Mouse (Mus musculus) embryonic facial prominence, embryonic 10.5 days (tissue): ENCODE results near the gene Mplkip. TPM values are rescaled to one million over a fixed set of nuclear protein-coding genes. Genes with fewer than 3 reads are reported as not detected.

Experiments
- DNase-seq: peaks from one replicate; pipeline ENCODE4 v3.0.0-alpha.2; 2017; ENCODE audit warnings: low spot score
- H3K27ac ChIP-seq: fragments of 300-500 bp; sonication (generic); replicated peaks from 2 replicates; pipeline ENCODE4 v1.5.1; 2016; ENCODE audit warnings: mild to moderate bottlenecking
- H3K27me3 ChIP-seq: fragments of 300-500 bp; sonication (generic); replicated peaks from 2 replicates; pipeline ENCODE4 v1.6.1; 2016; ENCODE audit warnings: low read depth, mild to moderate bottlenecking; ENCODE audit not compliant: poor library complexity, severe bottlenecking
- H3K36me3 ChIP-seq: fragments of 300-500 bp; sonication (generic); replicated peaks from 2 replicates; pipeline ENCODE4 v1.6.1; 2016; ENCODE audit warnings: mild to moderate bottlenecking, moderate library complexity
- H3K4me1 ChIP-seq: fragments of 300-500 bp; sonication (generic); 2 replicates; pipeline ENCODE4 v1.6.1; 2016
- H3K4me3 ChIP-seq: fragments of 300-500 bp; sonication (generic); 2 replicates; pipeline ENCODE4 v1.5.1; 2016; ENCODE audit warnings: mild to moderate bottlenecking, moderate library complexity
- H3K9me3 ChIP-seq: fragments of 300-500 bp; sonication (generic); 2 replicates; pipeline ENCODE4 v1.6.1; 2016; ENCODE audit warnings: mild to moderate bottlenecking
- WGBS: fragments of 180-500 bp; shearing (Covaris S2); methylation state at CpG from one replicate; pipeline ENCODE4 v1.1.7; 2016; 5-methylcytosine and 5-hydroxymethylcytosine counted together
- polyA plus RNA-seq: library from polyadenylated mRNA; unstranded; fragments of >200 nt; fragmentation: Nextera tagmentation; extraction: Ambion mirVana; gene quantifications from 2 replicates; pipeline ENCODE4 v1.2.1, GENCODE M21; 2016

The Mplkip gene
- 49.4 and 53.2 TPM in 2 replicates for polyA plus RNA-seq

GRCm38 (mm10) chr13:17694911-17695699 is at the start of gene Mplkip, which contains the start of gene Sugct:
TSS of gene Mplkip (plus strand) at chr13:17695192.
TSS of gene Sugct (minus strand) at chr13:17695553.
- Histone ChIP-seq H3K36me3 (0 out of 2 replicates have a peak, but pooled peaks cover 6% of the 10 kb centered on the region), H3K27ac (peak within 1 kb of the TSS; percentile 94), H3K27me3 (no peaks in the 10 kb centered on the region), H3K4me1 (peaks cover 11% of the 10 kb centered on the region), H3K4me3 (peak within 1 kb of the TSS; percentile 84), H3K9me3 (no peaks in the 10 kb centered on the region)
- DNase-seq = peak; percentile 100
- under 1% methylated on average over 66 of the region's 66 CpGs for WGBS

- DNase-seq = no peak
- WGBS = 87% methylated on average over 1 of the region's 1 CpGs
- Histone ChIP-seq H3K36me3 (no peaks in the 10 kb centered on the region), H3K4me1 (no peaks in the 10 kb centered on the region), H3K9me3 (no peaks in the 10 kb centered on the region), H3K4me3 (no peak overlapping the region), H3K27ac (no peak overlapping the region), H3K27me3 (no peaks in the 10 kb centered on the region)
Measured at GRCm38 (mm10) chr13:17667380-17667779, 27.6 kb upstream of the Mplkip start.

- H3K4me1 ChIP-seq = no peaks in the 10 kb centered on the region
- H3K27me3 ChIP-seq = no peaks in the 10 kb centered on the region
- 77% methylated on average over 1 of the region's 1 CpGs for WGBS
- no peak overlapping the region for H3K4me3 ChIP-seq
- no peaks in the 10 kb centered on the region for H3K9me3 ChIP-seq
- H3K27ac ChIP-seq = no peak overlapping the region
- no peaks in the 10 kb centered on the region for H3K36me3 ChIP-seq
- no peak for DNase-seq
Measured at GRCm38 (mm10) chr13:17671122-17671521, 23.9 kb upstream of the Mplkip start.

GRCm38 (mm10) chr13:17689461-17689860 is 5.5 kb upstream of the Mplkip start:
- H3K9me3 ChIP-seq = no peaks in the 10 kb centered on the region
- H3K27ac ChIP-seq = no peak overlapping the region
- no peaks in the 10 kb centered on the region for H3K36me3 ChIP-seq
- no peaks in the 10 kb centered on the region for H3K4me1 ChIP-seq
- H3K4me3 ChIP-seq = no peak overlapping the region
- no peaks in the 10 kb centered on the region for H3K27me3 ChIP-seq
- DNase-seq = no peak

- H3K4me3 ChIP-seq = no peak overlapping the region
Measured at GRCm38 (mm10) chr13:17690686-17691085, 4.3 kb upstream of the Mplkip start.

GRCm38 (mm10) chr13:17691436-17691835 is 3.6 kb upstream of the Mplkip start:
- H3K4me1 ChIP-seq = peaks cover 5% of the 10 kb centered on the region
- no peak for DNase-seq
- no peak overlapping the region for H3K27ac ChIP-seq
- no peaks in the 10 kb centered on the region for H3K9me3 ChIP-seq
- no peak overlapping the region for H3K4me3 ChIP-seq
- WGBS = 63% methylated on average over 1 of the region's 1 CpGs
- H3K36me3 ChIP-seq = no peaks in the 10 kb centered on the region
- no peaks in the 10 kb centered on the region for H3K27me3 ChIP-seq

More at GRCm38 (mm10) chr13:17690686-17691085, 4.3 kb upstream of the Mplkip start:
- H3K4me1 ChIP-seq = no peaks in the 10 kb centered on the region
- no peak for DNase-seq
- H3K9me3 ChIP-seq = no peaks in the 10 kb centered on the region
- no peaks in the 10 kb centered on the region for H3K36me3 ChIP-seq
- H3K27me3 ChIP-seq = no peaks in the 10 kb centered on the region
- H3K27ac ChIP-seq = no peak overlapping the region

- DNase-seq = no peak
- 75% methylated on average over 5 of the region's 5 CpGs for WGBS
- Histone ChIP-seq H3K4me1 (peaks cover 11% of the 10 kb centered on the region), H3K4me3 (peak overlapping the region; percentile 84), H3K27ac (no peak overlapping the region), H3K36me3 (0 out of 2 replicates have a peak, but pooled peaks cover 6% of the 10 kb centered on the region), H3K27me3 (no peaks in the 10 kb centered on the region), H3K9me3 (no peaks in the 10 kb centered on the region)
Measured at GRCm38 (mm10) chr13:17693816-17694215, 1.2 kb upstream of the Mplkip start.

- Histone ChIP-seq H3K4me1 (peaks cover 11% of the 10 kb centered on the region), H3K36me3 (0 out of 2 replicates have a peak, but pooled peaks cover 6% of the 10 kb centered on the region), H3K27me3 (no peaks in the 10 kb centered on the region), H3K27ac (peak overlapping the region; percentile 94), H3K4me3 (peak overlapping the region; percentile 84), H3K9me3 (no peaks in the 10 kb centered on the region)
- WGBS = under 1% methylated on average over 24 of the region's 25 CpGs
- no peak for DNase-seq
Measured at GRCm38 (mm10) chr13:17694414-17694813, 578 bp upstream of the Mplkip start.

- H3K4me3 ChIP-seq = peak overlapping the region; percentile 84
- 14% methylated on average over 7 of the region's 7 CpGs for WGBS
- no peak for DNase-seq
- 0 out of 2 replicates have a peak, but pooled peaks cover 8% of the 10 kb centered on the region for H3K36me3 ChIP-seq
- peak overlapping the region; percentile 94 for H3K27ac ChIP-seq
- peaks cover 11% of the 10 kb centered on the region for H3K4me1 ChIP-seq
- no peaks in the 10 kb centered on the region for H3K9me3 ChIP-seq
- H3K27me3 ChIP-seq = no peaks in the 10 kb centered on the region
Measured at GRCm38 (mm10) chr13:17695898-17696580, 1.0 kb downstream of the Mplkip start.

- no peaks in the 10 kb centered on the region for H3K9me3 ChIP-seq
- H3K4me3 ChIP-seq = no peak overlapping the region
- peaks cover 13% of the 10 kb centered on the region for H3K36me3 ChIP-seq
- no peak for DNase-seq
- H3K4me1 ChIP-seq = peaks cover 11% of the 10 kb centered on the region
- H3K27me3 ChIP-seq = no peaks in the 10 kb centered on the region
- 87% methylated on average over 3 of the region's 3 CpGs for WGBS
- no peak overlapping the region for H3K27ac ChIP-seq
Measured at GRCm38 (mm10) chr13:17700090-17700715, 5.2 kb downstream of the Mplkip start.

GRCm38 (mm10) chr13:17701322-17701721 is 6.3 kb downstream of the Mplkip start:
- DNase-seq = no peak
- H3K36me3 ChIP-seq = peaks cover 13% of the 10 kb centered on the region
- peaks cover 7% of the 10 kb centered on the region for H3K4me1 ChIP-seq
- no peaks in the 10 kb centered on the region for H3K27me3 ChIP-seq
- H3K27ac ChIP-seq = no peak overlapping the region
- H3K9me3 ChIP-seq = no peaks in the 10 kb centered on the region
- H3K4me3 ChIP-seq = no peak overlapping the region

GRCm38 (mm10) chr13:17702311-17702710 is 7.3 kb downstream of the Mplkip start:
- DNase-seq = no peak
- Histone ChIP-seq H3K27ac (no peak overlapping the region), H3K4me3 (no peak overlapping the region), H3K9me3 (no peaks in the 10 kb centered on the region), H3K4me1 (no peaks in the 10 kb centered on the region), H3K36me3 (peaks cover 13% of the 10 kb centered on the region), H3K27me3 (no peaks in the 10 kb centered on the region)
